Mouse (Mus musculus) forebrain, embryonic 14.5 days (tissue): ENCODE results near the gene Siah1a. TPM values are rescaled to one million over a fixed set of nuclear protein-coding genes. Genes with fewer than 3 reads are reported as not detected.

Experiments used
- ATAC-seq: fragments of 200-750 bp; cut with Nextera tagmentation; 2 replicates; pipeline ENCODE4 v1.8.0; 2017; ENCODE audit warnings: mild to moderate bottlenecking, moderate library complexity
- DNase-seq: peaks from one replicate; pipeline ENCODE4 v3.0.0-alpha.2; 2015; ENCODE audit warnings: low spot score
- H3K27ac ChIP-seq: fragments of 300-500 bp; sonication (generic); 2 replicates; pipeline ENCODE4 v1.5.1; 2014; ENCODE audit warnings: low read depth, mild to moderate bottlenecking, control low read depth, low read length, moderate library complexity
- H3K27me3 ChIP-seq: fragments of 300-500 bp; sonication (generic); replicated peaks from 2 replicates; pipeline ENCODE4 v1.6.1; 2014; ENCODE audit warnings: low read length, control low read depth, mixed read lengths; ENCODE audit not compliant: control insufficient read depth, insufficient read depth
- H3K36me3 ChIP-seq: fragments of 300-500 bp; sonication (generic); 2 replicates; pipeline ENCODE4 v1.6.1; 2014; ENCODE audit warnings: low read length, control low read depth; ENCODE audit not compliant: control insufficient read depth, insufficient read depth
- H3K4me1 ChIP-seq: fragments of 300-500 bp; sonication (generic); 2 replicates; pipeline ENCODE4 v1.6.1; 2014; ENCODE audit warnings: antibody characterized with exemption, low read length, control low read depth; ENCODE audit not compliant: control insufficient read depth, insufficient read depth
- H3K4me2 ChIP-seq: fragments of 300-500 bp; sonication (generic); 2 replicates; pipeline ENCODE4 v1.6.1; 2014; ENCODE audit warnings: mild to moderate bottlenecking, control low read depth, low read length
- H3K4me3 ChIP-seq: fragments of 300-500 bp; sonication (generic); 2 replicates; pipeline ENCODE4 v1.5.1; 2014; ENCODE audit warnings: low read depth, low read length, control low read depth
- H3K9ac ChIP-seq: fragments of 300-500 bp; sonication (generic); 2 replicates; pipeline ENCODE4 v1.6.1; 2014; ENCODE audit warnings: mild to moderate bottlenecking, low read length, control low read depth, moderate library complexity
- H3K9me3 ChIP-seq: fragments of 300-500 bp; sonication (generic); replicated peaks from 2 replicates; pipeline ENCODE4 v1.6.1; 2016; ENCODE audit warnings: low read length, control low read depth, mixed read lengths; ENCODE audit not compliant: control insufficient read depth
- WGBS: fragments of 180-500 bp; shearing (Covaris S2); extraction: QIAGEN DNeasy Blood & Tissue Kit; methylation state at CpG from one replicate; pipeline ENCODE4 v1.1.7; 2014; 5-methylcytosine and 5-hydroxymethylcytosine counted together
- polyA plus RNA-seq: library from polyadenylated mRNA; unstranded; fragments of >200 nt; fragmentation: Nextera tagmentation; extraction: Ambion mirVana; gene quantifications from 2 replicates; pipeline ENCODE4 v1.2.1, GENCODE M21; 2014

Siah1a gene
- polyA plus RNA-seq, 1 experiment from 2014 or later, result 104 TPM

DNA sequence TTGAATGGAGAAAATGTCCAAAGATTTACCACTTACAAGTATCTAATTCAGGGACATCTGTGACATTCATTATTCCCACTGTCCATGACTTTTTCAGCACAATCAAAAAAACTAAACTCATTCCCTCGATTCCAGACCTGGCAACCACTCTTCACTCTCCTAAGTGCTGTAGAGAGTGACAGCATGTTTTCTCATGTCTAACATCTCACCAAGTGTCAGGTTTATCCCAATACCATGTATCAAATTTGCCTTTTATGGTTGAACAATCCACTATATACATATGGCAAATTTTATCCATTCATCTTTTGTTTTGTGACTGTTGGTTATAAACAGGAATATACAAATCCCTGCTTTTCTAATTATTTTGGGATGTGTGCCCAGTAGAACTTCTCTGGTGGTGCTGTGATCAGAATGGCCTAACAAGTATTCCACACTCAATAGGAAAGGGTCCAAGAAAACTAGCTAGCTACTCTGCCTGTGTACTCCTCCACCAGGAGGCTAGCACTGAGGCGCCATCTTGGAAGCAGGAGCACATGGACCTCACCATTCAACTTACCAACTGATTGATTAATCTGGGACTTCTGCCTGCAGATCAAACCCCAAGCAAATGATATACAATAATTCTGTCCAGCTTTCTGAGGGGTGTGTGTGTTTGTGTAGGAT, 27.3 kb downstream of the Siah1a start:
- Histone ChIP-seq H3K27ac (no peak overlapping the region), H3K4me2 (no peak overlapping the region), H3K9me3 (no peaks in the 10 kb centered on the region), H3K4me1 (peaks cover 6% of the 10 kb centered on the region), H3K27me3 (no peaks in the 10 kb centered on the region), H3K36me3 (peaks cover 39% of the 10 kb centered on the region; the same call in 1 of the 2 replicates), H3K9ac (no peak overlapping the region), H3K4me3 (no peak overlapping the region)
- DNase-seq (no peak), ATAC-seq (no peak)
- 90% methylated on average over 2 of the region's 2 CpGs for WGBS

DNA sequence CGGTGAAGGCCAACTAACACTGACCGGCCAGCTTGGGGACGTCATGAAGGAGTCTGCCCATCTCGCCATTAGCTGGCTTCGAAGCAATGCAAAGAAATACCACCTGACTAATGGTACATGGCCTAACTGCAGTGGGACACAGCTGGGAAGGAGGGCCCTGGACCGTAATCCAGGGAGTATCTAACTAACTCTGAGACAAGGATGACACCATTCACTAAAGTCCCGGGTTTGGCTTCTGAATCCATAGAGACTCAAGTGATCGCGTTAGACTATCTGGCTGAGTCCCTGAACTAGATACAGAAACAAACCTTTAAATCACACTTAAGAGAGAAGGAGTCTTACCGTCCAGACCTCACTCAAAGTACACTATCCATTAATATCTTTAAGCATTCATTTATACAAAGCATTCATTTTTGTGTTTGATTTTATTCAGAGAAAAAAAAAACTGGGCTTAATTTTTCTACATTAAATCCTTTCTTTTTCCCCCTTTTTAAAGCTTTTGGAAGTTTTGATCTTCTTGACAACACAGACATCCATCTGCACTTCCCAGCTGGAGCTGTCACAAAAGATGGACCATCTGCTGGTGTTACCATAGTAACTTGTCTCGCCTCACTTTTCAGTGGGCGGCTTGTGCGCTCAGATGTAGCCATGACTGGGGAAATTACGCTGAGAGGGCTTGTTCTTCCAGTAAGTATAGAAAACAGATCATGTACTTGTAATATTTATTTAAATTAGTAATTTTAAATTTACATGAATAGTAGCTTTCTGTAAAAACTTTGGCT, 32.1 kb downstream of the Siah1a start:
- DNase-seq (peak; percentile 95), ATAC-seq (peak; percentile 92)
- 65% methylated on average over 14 of the region's 14 CpGs for WGBS
- peak overlapping the region; percentile 16; the same call in 1 of the 2 replicates for H3K4me2 ChIP-seq
- peak overlapping the region; percentile 90 for H3K27ac ChIP-seq
- H3K9ac ChIP-seq, result no peak overlapping the region
- peaks cover 21% of the 10 kb centered on the region for H3K36me3 ChIP-seq
- H3K4me1 ChIP-seq, result peaks cover 17% of the 10 kb centered on the region
- H3K4me3 ChIP-seq, result no peak overlapping the region
- H3K9me3 ChIP-seq, result no peaks in the 10 kb centered on the region
- no peaks in the 10 kb centered on the region for H3K27me3 ChIP-seq

DNA sequence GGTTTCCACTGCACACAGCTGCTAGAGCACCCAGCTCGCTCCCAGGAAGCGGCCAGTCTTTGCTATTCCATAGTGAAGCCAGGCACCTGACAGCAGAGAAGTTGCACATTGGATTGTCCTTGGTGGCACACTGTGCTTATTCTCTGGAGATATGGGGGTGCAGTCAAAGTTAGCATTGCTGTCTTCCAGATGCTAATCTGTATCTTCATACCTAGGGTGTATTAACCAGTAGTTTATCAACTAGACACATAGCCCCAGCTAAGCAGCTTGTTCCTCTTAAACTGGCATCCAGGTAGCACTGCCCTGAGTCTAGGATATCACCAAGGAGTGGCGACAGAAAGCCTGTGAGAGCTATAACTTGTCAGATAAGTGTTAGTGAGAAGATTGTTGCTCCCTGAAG, 33.1 kb downstream of the Siah1a start:
- no peak overlapping the region for H3K4me3 ChIP-seq
- peaks cover 15% of the 10 kb centered on the region for H3K36me3 ChIP-seq
- peaks cover 17% of the 10 kb centered on the region for H3K4me1 ChIP-seq
- DNase-seq (no peak), ATAC-seq (no peak)
- WGBS, result 95% methylated on average over 3 of the region's 3 CpGs
- H3K9ac ChIP-seq, result no peak overlapping the region
- no peak overlapping the region for H3K4me2 ChIP-seq
- H3K27me3 ChIP-seq, result no peaks in the 10 kb centered on the region
- no peaks in the 10 kb centered on the region for H3K9me3 ChIP-seq
- H3K27ac ChIP-seq, result peak overlapping the region; percentile 90; the same call in 1 of the 2 replicates

DNA sequence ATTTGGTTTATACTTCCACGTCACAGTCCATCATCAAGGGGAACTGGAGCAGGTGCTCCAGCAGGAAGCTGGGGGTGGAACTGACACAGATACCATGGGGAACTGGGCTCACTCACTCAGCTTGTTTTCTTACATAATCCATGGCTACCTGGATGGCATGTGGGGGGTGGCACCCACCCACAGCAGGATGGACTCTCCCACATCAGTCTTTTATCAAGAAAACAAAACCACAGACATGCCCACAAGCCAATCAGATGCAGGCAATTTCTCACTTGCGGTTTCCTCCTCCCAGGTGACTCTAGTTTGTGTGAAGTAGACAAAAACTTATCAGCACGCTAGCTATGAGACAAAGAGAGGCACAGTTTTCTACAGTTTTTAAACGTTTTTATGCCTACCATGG, 37.9 kb downstream of the Siah1a start:
- Histone ChIP-seq H3K4me1 (peaks cover 4% of the 10 kb centered on the region; the same call in 1 of the 2 replicates), H3K27me3 (no peaks in the 10 kb centered on the region), H3K4me2 (no peak overlapping the region), H3K9me3 (no peaks in the 10 kb centered on the region), H3K4me3 (no peak overlapping the region), H3K36me3 (peaks cover 9% of the 10 kb centered on the region; the same call in 1 of the 2 replicates), H3K27ac (no peak overlapping the region), H3K9ac (no peak overlapping the region)
- WGBS, result 75% methylated on average over 4 of the region's 4 CpGs
- DNase-seq (no peak), ATAC-seq (no peak)

DNA sequence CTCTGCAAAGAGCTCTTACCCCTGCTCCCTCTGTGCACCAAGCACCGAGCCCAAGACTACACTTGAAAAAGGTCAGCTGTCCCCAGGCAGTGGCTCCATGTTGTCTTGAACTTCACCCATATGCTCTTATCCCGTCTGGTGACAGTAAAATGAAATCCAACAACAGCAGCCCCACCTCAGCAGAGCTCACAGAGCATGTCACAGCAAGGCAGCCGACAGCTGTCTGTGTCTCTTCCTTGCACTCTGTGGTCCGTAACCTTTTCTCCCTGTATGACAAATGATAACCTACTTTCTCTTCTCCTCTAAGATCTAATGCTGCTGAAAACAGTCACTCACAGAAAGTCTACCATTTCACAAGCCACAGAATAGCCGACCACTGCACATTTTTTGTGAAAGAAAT, 39.0 kb downstream of the Siah1a start:
- Histone ChIP-seq H3K27ac (no peak overlapping the region), H3K9me3 (no peaks in the 10 kb centered on the region), H3K9ac (no peak overlapping the region), H3K4me1 (no peaks in the 10 kb centered on the region), H3K4me2 (no peak overlapping the region), H3K36me3 (0 out of 2 replicates have a peak, but pooled peaks cover 9% of the 10 kb centered on the region), H3K27me3 (no peaks in the 10 kb centered on the region), H3K4me3 (no peak overlapping the region)
- ATAC-seq (no peak), DNase-seq (no peak)
- WGBS, result 86% methylated on average over 5 of the region's 5 CpGs

DNA sequence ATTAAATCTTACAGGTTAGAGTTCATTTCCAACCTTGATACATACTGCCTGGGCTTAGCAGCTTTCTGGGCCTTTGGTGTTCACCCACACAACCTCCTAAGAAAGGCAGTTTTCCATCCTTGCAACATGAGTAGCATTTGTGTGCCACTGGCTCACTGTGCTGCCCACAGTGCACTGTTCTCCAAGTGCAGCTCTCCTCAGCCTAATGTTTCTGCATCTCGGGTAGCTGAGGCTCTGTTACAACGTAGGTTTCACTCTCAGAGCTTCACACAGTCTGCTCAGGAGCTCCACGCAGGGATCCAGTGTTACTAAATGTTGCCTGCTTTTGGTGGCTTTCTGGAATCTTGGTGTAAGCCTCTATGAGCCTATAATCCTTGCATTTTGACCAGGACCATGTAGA, 40.4 kb downstream of the Siah1a start:
- Histone ChIP-seq H3K27me3 (no peaks in the 10 kb centered on the region), H3K27ac (no peak overlapping the region), H3K36me3 (0 out of 2 replicates have a peak, but pooled peaks cover 5% of the 10 kb centered on the region), H3K9me3 (no peaks in the 10 kb centered on the region), H3K4me2 (no peak overlapping the region), H3K4me3 (no peak overlapping the region), H3K4me1 (no peaks in the 10 kb centered on the region), H3K9ac (no peak overlapping the region)
- DNase-seq, result no peak
- 92% methylated on average over 3 of the region's 3 CpGs for WGBS
- no peak for ATAC-seq

DNA sequence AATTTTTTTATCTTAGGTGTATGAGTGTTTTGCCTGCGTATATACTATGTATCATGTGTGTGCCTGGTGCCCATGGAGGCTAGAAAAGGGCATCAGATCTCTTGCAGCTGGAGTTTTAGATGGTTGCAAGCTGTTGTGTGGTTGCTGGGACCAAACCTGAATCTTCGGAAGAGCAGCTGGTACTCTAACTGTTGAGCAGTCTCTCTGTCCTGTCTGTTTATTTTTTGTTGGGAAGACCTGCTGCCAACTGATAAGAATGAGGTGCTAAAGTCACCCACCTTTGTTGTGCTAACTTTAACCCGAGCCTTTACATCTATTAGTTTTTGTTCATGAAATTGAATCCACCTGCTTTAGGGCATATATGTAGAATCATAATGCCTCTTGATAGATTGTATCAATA, 43.3 kb downstream of the Siah1a start:
- H3K9ac ChIP-seq, result no peak overlapping the region
- H3K4me3 ChIP-seq, result no peak overlapping the region
- H3K4me2 ChIP-seq, result no peak overlapping the region
- no peaks in the 10 kb centered on the region for H3K27me3 ChIP-seq
- no peaks in the 10 kb centered on the region for H3K36me3 ChIP-seq
- H3K9me3 ChIP-seq, result no peaks in the 10 kb centered on the region
- H3K4me1 ChIP-seq, result no peaks in the 10 kb centered on the region
- H3K27ac ChIP-seq, result no peak overlapping the region
- no peak for ATAC-seq
- no peak for DNase-seq
- 85% methylated on average over 3 of the region's 3 CpGs for WGBS

DNA sequence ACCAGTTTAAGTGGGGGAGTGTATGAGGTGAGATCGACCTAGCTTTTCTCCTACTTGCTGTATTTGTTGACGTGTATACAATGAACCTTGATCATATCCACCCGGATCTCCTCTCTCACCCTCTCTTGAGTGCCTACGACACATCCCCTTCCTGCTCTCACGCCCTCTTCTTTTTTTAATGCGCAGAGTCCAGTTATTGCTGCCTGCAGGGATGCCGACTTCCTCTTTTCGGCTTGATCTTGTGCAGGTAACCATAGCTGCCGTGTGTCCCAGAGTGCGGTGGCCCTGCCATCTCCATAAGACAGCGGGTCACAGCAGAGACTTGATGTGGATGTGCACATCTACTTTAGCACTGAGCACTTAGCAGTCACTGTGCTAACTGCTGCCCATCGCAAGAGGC, 46.3 kb downstream of the Siah1a start:
- Histone ChIP-seq H3K36me3 (no peaks in the 10 kb centered on the region), H3K9me3 (no peaks in the 10 kb centered on the region), H3K9ac (no peak overlapping the region), H3K4me1 (no peaks in the 10 kb centered on the region), H3K27ac (no peak overlapping the region), H3K27me3 (no peaks in the 10 kb centered on the region), H3K4me2 (no peak overlapping the region), H3K4me3 (no peak overlapping the region)
- 94% methylated on average over 12 of the region's 12 CpGs for WGBS
- no peak for DNase-seq
- no peak for ATAC-seq

DNA sequence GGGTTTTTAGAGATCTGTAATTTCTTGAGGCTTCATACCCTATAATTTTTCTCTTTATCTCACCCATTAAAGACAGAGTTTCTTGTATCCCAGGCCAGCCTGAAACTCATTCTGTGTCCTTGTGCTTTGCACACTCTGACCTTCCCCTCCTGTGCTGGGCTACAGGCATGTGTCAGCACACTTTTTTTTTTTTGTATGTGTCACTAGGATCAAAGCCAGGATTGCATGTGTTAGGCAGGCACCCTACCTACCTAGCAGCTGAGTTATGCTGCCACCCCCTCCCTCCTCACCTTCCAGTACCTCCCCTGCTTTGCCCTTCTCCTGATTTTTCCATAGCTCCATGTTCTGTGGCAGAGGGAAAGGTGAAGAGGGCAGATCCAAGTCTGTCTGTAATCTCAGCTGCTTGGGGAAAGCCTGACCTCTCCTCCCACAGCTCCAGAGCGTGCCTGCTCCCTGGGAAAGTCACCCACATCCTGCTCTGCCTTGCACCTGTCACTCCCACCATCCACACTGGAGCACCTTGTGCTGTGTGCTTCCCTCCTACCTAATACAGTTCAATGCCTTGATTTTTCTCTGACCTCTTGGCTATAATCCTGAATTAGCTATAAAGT, 46.8 kb downstream of the Siah1a start:
- no peak for DNase-seq
- Histone ChIP-seq H3K4me2 (no peak overlapping the region), H3K27me3 (no peaks in the 10 kb centered on the region), H3K4me1 (no peaks in the 10 kb centered on the region), H3K4me3 (no peak overlapping the region), H3K9me3 (no peaks in the 10 kb centered on the region), H3K36me3 (no peaks in the 10 kb centered on the region), H3K9ac (no peak overlapping the region), H3K27ac (no peak overlapping the region)
- ATAC-seq, result no peak
- 95% methylated on average over 1 of the region's 1 CpGs for WGBS
